In the genomic region with DNA sequence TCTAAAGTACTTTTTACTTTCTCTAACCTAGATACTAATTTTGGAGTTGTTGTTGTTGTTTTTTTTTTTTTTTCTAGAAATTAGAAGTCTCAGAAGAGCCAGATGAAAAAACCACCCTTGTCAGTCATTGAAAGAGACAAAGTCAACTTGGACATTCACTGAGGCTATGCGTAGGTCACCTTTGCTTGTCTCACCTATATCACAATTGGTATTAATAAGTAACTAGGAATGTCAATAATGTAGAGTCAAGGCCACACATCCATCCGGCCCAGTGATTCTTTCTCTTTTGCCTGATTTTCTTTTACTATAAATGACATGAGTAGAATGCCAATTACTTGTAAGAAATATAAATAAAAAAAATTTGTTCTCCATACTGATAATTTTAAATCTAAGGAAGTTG, we compare ENCODE assay signal across 25 mouse cellular contexts. TPM values are rescaled to one million over a fixed set of nuclear protein-coding genes. Genes with fewer than 3 reads are reported as not detected.
A peak's percentile ranks its signal among the peaks of the same experiment; 100 is the strongest.
DNase-seq lines count a peak whose midpoint lies in the region; ATAC-seq and TF ChIP-seq lines count a peak whose summit lies in the region.
"Had no signal": no experiment of that assay in that cellular context is flagged by ENCODE, and none has a peak within 500 bp of the region (broad histone marks: within the 10 kb centered on the region; RNA-seq: fewer than 3 reads in every experiment).

No protein-coding gene starts in this region.

- H3K4me3 ChIP-seq in liver, adult 2 months (ENCODE audit: insufficient read depth, low read depth, low read length): no peak overlapping the region
- H3K4me3 ChIP-seq in liver, embryonic 11.5 days (ENCODE audit: low read depth, low read length): no peak overlapping the region
- H3K4me3 ChIP-seq in liver, embryonic 16.5 days (ENCODE audit: low read depth, low read length): no peak overlapping the region
- no peak overlapping the region for H3K4me3 ChIP-seq in liver, embryonic 12.5 days
- no peak overlapping the region for H3K4me3 ChIP-seq in liver, postnatal 0 days (ENCODE audit: low read depth, low read length)
- H3K4me3 ChIP-seq: embryonic facial prominence, embryonic 13.5 days; embryonic facial prominence, embryonic 15.5 days; erythroblast, embryonic 14.5 days; forebrain, embryonic 10.5 days; forebrain, embryonic 12.5 days had no signal

- no peaks in the 10 kb centered on the region for H3K27me3 ChIP-seq in liver, adult 2 months (ENCODE audit: control insufficient read depth, insufficient read depth, low read length)
- no peaks in the 10 kb centered on the region for H3K27me3 ChIP-seq in liver, embryonic 11.5 days (replicated peaks; ENCODE audit: control insufficient read depth, insufficient read depth, low read length)
- no peaks in the 10 kb centered on the region for H3K27me3 ChIP-seq in liver, embryonic 16.5 days (ENCODE audit: control insufficient read depth, insufficient read depth, low read depth, low read length)
- peaks cover 5% of the 10 kb centered on the region for H3K27me3 ChIP-seq in liver, embryonic 12.5 days (replicated peaks)
- H3K27me3 ChIP-seq in liver, postnatal 0 days (ENCODE audit: insufficient read depth, low read length): no peaks in the 10 kb centered on the region
- H3K27me3 ChIP-seq: embryonic facial prominence, embryonic 13.5 days; embryonic facial prominence, embryonic 15.5 days had no signal

- no peak for ATAC-seq in liver, embryonic 11.5 days (replicated peaks; ENCODE audit: low FRiP score)
- ATAC-seq in liver, embryonic 16.5 days (ENCODE audit: low read depth): peak; percentile 66; the same call in 1 of the 2 replicates
- no peak for ATAC-seq in liver, embryonic 12.5 days
- peak; percentile 85 for ATAC-seq in liver, postnatal 0 days
- ATAC-seq: forebrain, embryonic 14.5 days had no signal

- TF ChIP-seq CTCF in liver, adult 2 months (IDR thresholded peaks at IDR 0.05; ENCODE audit: low read depth, low read length): no peak
- TF ChIP-seq CTCF in liver, postnatal 0 days (IDR thresholded peaks at IDR 0.05; ENCODE audit: low read depth): no peak

- H3K9ac ChIP-seq in liver, adult 2 months (ENCODE audit: low read depth, low read length): no peak overlapping the region
- no peak overlapping the region for H3K9ac ChIP-seq in liver, embryonic 11.5 days (ENCODE audit: low read depth, low read length)
- no peak overlapping the region for H3K9ac ChIP-seq in liver, embryonic 16.5 days (ENCODE audit: low read depth, low read length)
- no peak overlapping the region for H3K9ac ChIP-seq in liver, embryonic 12.5 days
- H3K9ac ChIP-seq in liver, postnatal 0 days (replicated peaks): no peak overlapping the region
- H3K9ac ChIP-seq: embryonic facial prominence, embryonic 13.5 days; embryonic facial prominence, embryonic 15.5 days; forebrain, embryonic 12.5 days had no signal

- TF ChIP-seq EP300 in liver, postnatal 0 days (IDR thresholded peaks at IDR 0.05; ENCODE audit: low read depth): no peak

- WGBS in liver, adult 2 months: 27% methylated on average over 2 of the region's 2 CpGs
- WGBS in liver, embryonic 11.5 days: 72% methylated on average over 2 of the region's 2 CpGs
- 63% methylated on average over 2 of the region's 2 CpGs for WGBS in liver, embryonic 16.5 days (ENCODE audit: insufficient replicate concordance)
- 76% methylated on average over 2 of the region's 2 CpGs for WGBS in liver, embryonic 12.5 days (ENCODE audit: insufficient replicate concordance)
- 64% methylated on average over 2 of the region's 2 CpGs for WGBS in liver, postnatal 0 days (ENCODE audit: insufficient replicate concordance)

- no peaks in the 10 kb centered on the region for H3K9me3 ChIP-seq in liver, embryonic 11.5 days (ENCODE audit: control insufficient read depth, low read length)
- no peaks in the 10 kb centered on the region for H3K9me3 ChIP-seq in liver, embryonic 16.5 days (replicated peaks; ENCODE audit: control insufficient read depth, low read length)
- H3K9me3 ChIP-seq in liver, embryonic 12.5 days (replicated peaks): no peaks in the 10 kb centered on the region
- H3K9me3 ChIP-seq in liver, postnatal 0 days (ENCODE audit: low read length): no peaks in the 10 kb centered on the region
- H3K9me3 ChIP-seq: embryonic facial prominence, embryonic 13.5 days; embryonic facial prominence, embryonic 15.5 days; forebrain, embryonic 10.5 days; forebrain, embryonic 12.5 days had no signal

- no peak overlapping the region for H3K27ac ChIP-seq in liver, adult 2 months (replicated peaks; ENCODE audit: insufficient read depth, low read depth, low read length)
- no peak overlapping the region for H3K27ac ChIP-seq in liver, embryonic 11.5 days (ENCODE audit: low read depth, low read length)
- no peak overlapping the region for H3K27ac ChIP-seq in liver, embryonic 16.5 days (ENCODE audit: low read length)
- no peak overlapping the region for H3K27ac ChIP-seq in liver, embryonic 12.5 days
- H3K27ac ChIP-seq in liver, postnatal 0 days (ENCODE audit: low read depth): peak overlapping the region; percentile 74
- H3K27ac ChIP-seq: embryonic facial prominence, embryonic 13.5 days; embryonic facial prominence, embryonic 15.5 days; forebrain, embryonic 10.5 days; forebrain, embryonic 12.5 days had no signal

- no peaks in the 10 kb centered on the region for H3K36me3 ChIP-seq in liver, adult 2 months (ENCODE audit: control insufficient read depth, insufficient read depth, low read length)
- H3K36me3 ChIP-seq in liver, embryonic 11.5 days (ENCODE audit: control insufficient read depth, insufficient read depth, low read length): no peaks in the 10 kb centered on the region
- H3K36me3 ChIP-seq in liver, embryonic 16.5 days (ENCODE audit: control insufficient read depth, insufficient read depth): no peaks in the 10 kb centered on the region
- H3K36me3 ChIP-seq in liver, embryonic 12.5 days: no peaks in the 10 kb centered on the region; the same call in 1 of the 2 replicates
- H3K36me3 ChIP-seq in liver, postnatal 0 days (replicated peaks; ENCODE audit: insufficient read depth, low read length): no peaks in the 10 kb centered on the region
- H3K36me3 ChIP-seq: embryonic facial prominence, embryonic 13.5 days; embryonic facial prominence, embryonic 15.5 days; forebrain, embryonic 10.5 days; forebrain, embryonic 12.5 days had no signal

- H3K4me1 ChIP-seq in liver, adult 2 months (ENCODE audit: control insufficient read depth, insufficient read depth, low read length): no peaks in the 10 kb centered on the region; the same call in 1 of the 2 replicates
- 0 out of 2 replicates have a peak, but pooled peaks cover 2% of the 10 kb centered on the region for H3K4me1 ChIP-seq in liver, embryonic 11.5 days (replicated peaks; ENCODE audit: control insufficient read depth, insufficient read depth, low read length)
- H3K4me1 ChIP-seq in liver, embryonic 16.5 days (ENCODE audit: control insufficient read depth, low read depth, low read length): peaks cover 6% of the 10 kb centered on the region; the same call in 1 of the 2 replicates
- H3K4me1 ChIP-seq in liver, embryonic 12.5 days: 0 out of 2 replicates have a peak, but pooled peaks cover 12% of the 10 kb centered on the region
- no peaks in the 10 kb centered on the region for H3K4me1 ChIP-seq in liver, postnatal 0 days (ENCODE audit: insufficient read depth)
- H3K4me1 ChIP-seq: embryonic facial prominence, embryonic 13.5 days; embryonic facial prominence, embryonic 15.5 days; forebrain, embryonic 10.5 days; forebrain, embryonic 12.5 days had no signal

- peak; percentile 64 for DNase-seq in liver, adult 2 months (ENCODE audit: extremely low read depth, low read depth, low spot score)
- no peak for DNase-seq in liver, embryonic 11.5 days (ENCODE audit: low spot score)
- no peak for DNase-seq in liver, postnatal 0 days
- no peak for DNase-seq in spleen, postnatal 36 days (ENCODE audit: low spot score in 2 of 2)
- DNase-seq: adrenal gland, adult 2 months; adrenal gland, postnatal 10 days; adrenal gland, postnatal 25 days; cerebellum, adult 11 months; cerebellum, adult 18-20 months; cerebellum, adult 8-10 months; cerebellum, adult 9-11 months; cerebellum, postnatal 14 days; cerebellum, postnatal 36 days; embryo, embryonic 11 days had no signal

- TF ChIP-seq POLR2A in liver, adult 2 months (IDR thresholded peaks at IDR 0.05; ENCODE audit: extremely low read depth, insufficient read depth, low read length): no peak

- H3K4me2 ChIP-seq in liver, embryonic 11.5 days: no peak overlapping the region
- H3K4me2 ChIP-seq in liver, embryonic 16.5 days (ENCODE audit: low read depth, low read length): no peak overlapping the region
- no peak overlapping the region for H3K4me2 ChIP-seq in liver, embryonic 12.5 days
- no peak overlapping the region for H3K4me2 ChIP-seq in liver, postnatal 0 days (ENCODE audit: low read depth, low read length)
- H3K4me2 ChIP-seq: embryonic facial prominence, embryonic 13.5 days; embryonic facial prominence, embryonic 15.5 days; forebrain, embryonic 12.5 days had no signal

- no peaks in the 10 kb centered on the region for H3K79me2 ChIP-seq in liver, adult 2 months (ENCODE audit: control insufficient read depth, insufficient read depth, low read length)

RNA-seq across cellular contexts. Expression of gene Hip1r, which starts 6.7 kb away (rescaled TPM):
- 9.1 and 9.7 TPM in 2 replicates for total RNA-seq in liver, adult 2 months (2014; rRNA removed)
- polyA plus RNA-seq in liver, adult 2 months (2012; rRNA removed): 9.2 and 11.5 TPM in 2 replicates
- polyA plus RNA-seq in liver, embryonic 11.5 days (2014; fragmentation: Nextera tagmentation; extraction: Ambion mirVana): 20.2 and 20.6 TPM in 2 replicates
- 12.4 and 16.3 TPM in 2 replicates for polyA plus RNA-seq in liver, embryonic 16.5 days (2015; fragmentation: Nextera tagmentation; extraction: Ambion mirVana)
- 15.2 and 16.7 TPM in 2 replicates for polyA plus RNA-seq in liver, embryonic 12.5 days (2016; fragmentation: Nextera tagmentation; extraction: Ambion mirVana)
- polyA plus RNA-seq in liver, postnatal 0 days (2015; fragmentation: Nextera tagmentation; extraction: Ambion mirVana): 10.1 and 13.5 TPM in 2 replicates

RNA-seq across cellular contexts. Expression of gene Ccdc62, which starts 36.3 kb away (rescaled TPM):
- 2.1 and 2.2 TPM in 2 replicates for total RNA-seq in liver, adult 2 months (2014; rRNA removed)
- polyA plus RNA-seq in liver, adult 2 months (2012; rRNA removed): 1.8 and 3.2 TPM in 2 replicates
- 5.9 and 7.1 TPM in 2 replicates for polyA plus RNA-seq in liver, embryonic 11.5 days (2014; fragmentation: Nextera tagmentation; extraction: Ambion mirVana)
- 2.2 and 2.4 TPM in 2 replicates for polyA plus RNA-seq in liver, embryonic 16.5 days (2015; fragmentation: Nextera tagmentation; extraction: Ambion mirVana)
- polyA plus RNA-seq in liver, embryonic 12.5 days (2016; fragmentation: Nextera tagmentation; extraction: Ambion mirVana): 3.4 and 5.0 TPM in 2 replicates
- polyA plus RNA-seq in liver, postnatal 0 days (2015; fragmentation: Nextera tagmentation; extraction: Ambion mirVana): 3.1 and 3.2 TPM in 2 replicates

RNA-seq across cellular contexts. Expression of gene Gm43518, which starts 39.5 kb away (rescaled TPM):
- total RNA-seq in liver, adult 2 months (2014; rRNA removed): 1.2 TPM in 1 of 2 replicates, not detected in the other
- polyA plus RNA-seq in liver, adult 2 months (2012; rRNA removed): 0.31 TPM in 1 of 2 replicates, not detected in the other
- 2.8 TPM in 2 replicates for polyA plus RNA-seq in liver, embryonic 11.5 days (2014; fragmentation: Nextera tagmentation; extraction: Ambion mirVana)
- polyA plus RNA-seq in liver, embryonic 16.5 days (2015; fragmentation: Nextera tagmentation; extraction: Ambion mirVana): 1.3 and 1.7 TPM in 2 replicates
- 1.7 and 2.2 TPM in 2 replicates for polyA plus RNA-seq in liver, embryonic 12.5 days (2016; fragmentation: Nextera tagmentation; extraction: Ambion mirVana)
- polyA plus RNA-seq in liver, postnatal 0 days (2015; fragmentation: Nextera tagmentation; extraction: Ambion mirVana): 0.41 and 0.67 TPM in 2 replicates
- total RNA-seq: adrenal gland, postnatal 10 days; ES-E14 had no signal
- polyA plus RNA-seq: adrenal gland, adult 2 months; C2C12; embryonic facial prominence, embryonic 11.5 days; erythroblast, embryonic 14.5 days had no signal

RNA-seq across cellular contexts. Expression of gene Denr, which starts 59.8 kb away (rescaled TPM):
- total RNA-seq in liver, adult 2 months (2014; rRNA removed): 12.5 and 15.5 TPM in 2 replicates
- 27.5 and 37.9 TPM in 2 replicates for polyA plus RNA-seq in liver, adult 2 months (2012; rRNA removed)
- polyA plus RNA-seq in liver, embryonic 11.5 days (2014; fragmentation: Nextera tagmentation; extraction: Ambion mirVana): 153 and 156 TPM in 2 replicates
- polyA plus RNA-seq in liver, embryonic 16.5 days (2015; fragmentation: Nextera tagmentation; extraction: Ambion mirVana): 37.6 and 40.6 TPM in 2 replicates
- 97.4 and 98.3 TPM in 2 replicates for polyA plus RNA-seq in liver, embryonic 12.5 days (2016; fragmentation: Nextera tagmentation; extraction: Ambion mirVana)
- polyA plus RNA-seq in liver, postnatal 0 days (2015; fragmentation: Nextera tagmentation; extraction: Ambion mirVana): 54.1 and 61.1 TPM in 2 replicates

Comparison
In these comparisons a context has a peak if more than half of its experiments do, and no peak if none do; other contexts are left out.
1. ATAC-seq: peak in liver, embryonic 16.5 days (single experiment) and liver, postnatal 0 days (single experiment); none in liver, embryonic 11.5 days (single experiment) and liver, embryonic 12.5 days (single experiment).